Mouse (Mus musculus): ENCODE measurements at regions not wholly inside any gene's neighbourhood (a gene's known extent, or its start where the extent isn't known, plus 50 kb on each side); places are given as distances from the start of the nearest gene placed in this dataset.

GRCm38 (mm10) chr4:82176723-82177122 is 528.8 kb downstream of the Nfib start:
- no peak for ATAC-seq

GRCm38 (mm10) chr4:82173461-82174085 is 532.0 kb downstream of the Nfib start:
- DNase-seq = no peak
- H3K4me3 ChIP-seq (ENCODE audit: low read depth, low read length) = no peak overlapping the region

More at GRCm38 (mm10) chr4:82176723-82177122, 528.8 kb downstream of the Nfib start:
- no peak overlapping the region for H3K4me3 ChIP-seq (ENCODE audit: low read depth, low read length)
- H3K9me3 ChIP-seq (ENCODE audit: low read length) = no peaks in the 10 kb centered on the region
- H3K27ac ChIP-seq (ENCODE audit: low read depth, low read length) = no peak overlapping the region
- H3K36me3 ChIP-seq (ENCODE audit: insufficient read depth) = no peaks in the 10 kb centered on the region
- WGBS = 95% methylated on average over 8 of the region's 8 CpGs
- no peaks in the 10 kb centered on the region for H3K27me3 ChIP-seq (ENCODE audit: insufficient read depth, low read length)
- DNase-seq = no peak
- no peak overlapping the region for H3K9ac ChIP-seq
- H3K4me1 ChIP-seq (ENCODE audit: insufficient read depth) = no peaks in the 10 kb centered on the region
- TF ChIP-seq CTCF (IDR thresholded peaks at IDR 0.05; ENCODE audit: low read depth) = no peak
- no peak overlapping the region for H3K4me2 ChIP-seq (ENCODE audit: low read depth)

GRCm38 (mm10) chr4:82170930-82171329 is 534.6 kb downstream of the Nfib start:
- Histone ChIP-seq H3K4me3 (ENCODE audit: low read depth, low read length) (no peak overlapping the region), H3K36me3 (ENCODE audit: insufficient read depth) (no peaks in the 10 kb centered on the region), H3K9me3 (ENCODE audit: low read length) (no peaks in the 10 kb centered on the region), H3K27ac (ENCODE audit: low read depth, low read length) (no peak overlapping the region), H3K4me2 (ENCODE audit: low read depth) (no peak overlapping the region), H3K27me3 (ENCODE audit: insufficient read depth, low read length) (no peaks in the 10 kb centered on the region), H3K9ac (no peak overlapping the region), H3K4me1 (ENCODE audit: insufficient read depth) (no peaks in the 10 kb centered on the region)
- no peak for TF ChIP-seq CTCF (IDR thresholded peaks at IDR 0.05; ENCODE audit: low read depth)
- 66% methylated on average over 4 of the region's 4 CpGs for WGBS
- no peak for ATAC-seq
- no peak for DNase-seq

More at GRCm38 (mm10) chr4:82173461-82174085, 532.0 kb downstream of the Nfib start:
- Histone ChIP-seq H3K27ac (ENCODE audit: low read depth, low read length) (no peak overlapping the region), H3K4me2 (ENCODE audit: low read depth) (no peak overlapping the region), H3K4me1 (ENCODE audit: insufficient read depth) (no peaks in the 10 kb centered on the region), H3K36me3 (ENCODE audit: insufficient read depth) (no peaks in the 10 kb centered on the region), H3K9ac (no peak overlapping the region), H3K27me3 (ENCODE audit: insufficient read depth, low read length) (no peaks in the 10 kb centered on the region), H3K9me3 (ENCODE audit: low read length) (no peaks in the 10 kb centered on the region)
- no peak for TF ChIP-seq CTCF (IDR thresholded peaks at IDR 0.05; ENCODE audit: low read depth)
- no peak for ATAC-seq
- 81% methylated on average over 17 of the region's 17 CpGs for WGBS

GRCm38 (mm10) chr4:82168032-82168431 is 537.5 kb downstream of the Nfib start:
- Histone ChIP-seq H3K4me2 (ENCODE audit: low read depth) (no peak overlapping the region), H3K4me1 (ENCODE audit: insufficient read depth) (no peaks in the 10 kb centered on the region), H3K36me3 (ENCODE audit: insufficient read depth) (no peaks in the 10 kb centered on the region), H3K4me3 (ENCODE audit: low read depth, low read length) (no peak overlapping the region), H3K27ac (ENCODE audit: low read depth, low read length) (no peak overlapping the region), H3K9me3 (ENCODE audit: low read length) (no peaks in the 10 kb centered on the region), H3K27me3 (ENCODE audit: insufficient read depth, low read length) (no peaks in the 10 kb centered on the region), H3K9ac (no peak overlapping the region)
- no peak for DNase-seq
- TF ChIP-seq CTCF (IDR thresholded peaks at IDR 0.05; ENCODE audit: low read depth) = no peak
- no peak for ATAC-seq
- WGBS = 72% methylated on average over 5 of the region's 5 CpGs

GRCm38 (mm10) chr4:82167396-82167795 is 538.2 kb downstream of the Nfib start:
- Histone ChIP-seq H3K4me1 (ENCODE audit: insufficient read depth) (no peaks in the 10 kb centered on the region), H3K36me3 (ENCODE audit: insufficient read depth) (no peaks in the 10 kb centered on the region), H3K9ac (no peak overlapping the region), H3K27me3 (ENCODE audit: insufficient read depth, low read length) (no peaks in the 10 kb centered on the region), H3K9me3 (ENCODE audit: low read length) (no peaks in the 10 kb centered on the region), H3K4me3 (ENCODE audit: low read depth, low read length) (no peak overlapping the region), H3K27ac (ENCODE audit: low read depth, low read length) (no peak overlapping the region), H3K4me2 (ENCODE audit: low read depth) (no peak overlapping the region)
- DNase-seq (no peak), ATAC-seq (no peak)
- WGBS = 54% methylated on average over 5 of the region's 5 CpGs
- no peak for TF ChIP-seq CTCF (IDR thresholded peaks at IDR 0.05; ENCODE audit: low read depth)

GRCm38 (mm10) chr4:82166826-82167225 is 538.7 kb downstream of the Nfib start:
- H3K27ac ChIP-seq (ENCODE audit: low read depth, low read length) = no peak overlapping the region
- no peak for TF ChIP-seq CTCF (IDR thresholded peaks at IDR 0.05; ENCODE audit: low read depth)
- H3K27me3 ChIP-seq (ENCODE audit: insufficient read depth, low read length) = no peaks in the 10 kb centered on the region
- ATAC-seq (no peak), DNase-seq (no peak)
- H3K9me3 ChIP-seq (ENCODE audit: low read length) = no peaks in the 10 kb centered on the region
- H3K4me2 ChIP-seq (ENCODE audit: low read depth) = no peak overlapping the region
- no peak overlapping the region for H3K9ac ChIP-seq
- H3K36me3 ChIP-seq (ENCODE audit: insufficient read depth) = no peaks in the 10 kb centered on the region
- H3K4me3 ChIP-seq (ENCODE audit: low read depth, low read length) = no peak overlapping the region
- WGBS = 88% methylated on average over 1 of the region's 1 CpGs
- no peaks in the 10 kb centered on the region for H3K4me1 ChIP-seq (ENCODE audit: insufficient read depth)

- DNase-seq (no peak), ATAC-seq (no peak)
- 92% methylated on average over 6 of the region's 6 CpGs for WGBS
- no peak overlapping the region for H3K4me3 ChIP-seq (ENCODE audit: low read depth, low read length)
- H3K4me2 ChIP-seq (ENCODE audit: low read depth) = no peak overlapping the region
- H3K36me3 ChIP-seq (ENCODE audit: insufficient read depth) = no peaks in the 10 kb centered on the region
- no peak overlapping the region for H3K9ac ChIP-seq
- no peaks in the 10 kb centered on the region for H3K4me1 ChIP-seq (ENCODE audit: insufficient read depth)
- H3K9me3 ChIP-seq (ENCODE audit: low read length) = no peaks in the 10 kb centered on the region
- H3K27ac ChIP-seq (ENCODE audit: low read depth, low read length) = no peak overlapping the region
- TF ChIP-seq CTCF (IDR thresholded peaks at IDR 0.05; ENCODE audit: low read depth) = no peak
- H3K27me3 ChIP-seq (ENCODE audit: insufficient read depth, low read length) = no peaks in the 10 kb centered on the region
These were observed 539.5 kb downstream of the Nfib start for GRCm38 (mm10) chr4:82166087-82166486.
